Mouse (Mus musculus) neural tube, embryonic 12.5 days (tissue): ENCODE data around the gene Pgbd5. TPM values are rescaled to one million over a fixed set of nuclear protein-coding genes. Genes with fewer than 3 reads are reported as not detected.
"Not testable (repeated sequence)": the region's sequence is repeated elsewhere in the genome, so short reads cannot be mapped to it uniquely, and the experiment has no call there.

ENCODE experiments used
- ATAC-seq: fragments of 200-750 bp; cut with Nextera tagmentation; 2 replicates; pipeline ENCODE4 v1.8.0; 2017; ENCODE audit warnings: low read depth, mild to moderate bottlenecking, moderate TSS enrichment, moderate library complexity; ENCODE audit not compliant: low FRiP score
- H3K27ac ChIP-seq: fragments of 300-500 bp; sonication (generic); 2 replicates; pipeline ENCODE4 v1.5.1; 2016
- H3K27me3 ChIP-seq: fragments of 300-500 bp; sonication (generic); replicated peaks from 2 replicates; pipeline ENCODE4 v1.6.1; 2016; ENCODE audit warnings: mild to moderate bottlenecking
- H3K36me3 ChIP-seq: fragments of 300-500 bp; sonication (generic); 2 replicates; pipeline ENCODE4 v1.6.1; 2016; ENCODE audit warnings: mild to moderate bottlenecking
- H3K4me1 ChIP-seq: fragments of 300-500 bp; sonication (generic); 2 replicates; pipeline ENCODE4 v1.6.1; 2016
- H3K4me2 ChIP-seq: fragments of 300-500 bp; sonication (generic); replicated peaks from 2 replicates; pipeline ENCODE4 v1.6.1; 2016; ENCODE audit warnings: mild to moderate bottlenecking
- H3K4me3 ChIP-seq: fragments of 300-500 bp; sonication (generic); 2 replicates; pipeline ENCODE4 v1.5.1; 2016
- H3K9ac ChIP-seq: fragments of 300-500 bp; sonication (generic); 2 replicates; pipeline ENCODE4 v1.6.1; 2016; ENCODE audit warnings: mild to moderate bottlenecking
- H3K9me3 ChIP-seq: fragments of 300-500 bp; sonication (generic); 2 replicates; pipeline ENCODE4 v1.6.1; 2016; ENCODE audit warnings: mild to moderate bottlenecking
- WGBS: fragments of 180-500 bp; shearing (Covaris S2); methylation state at CpG from one replicate; pipeline ENCODE4 v1.1.7; 2016; 5-methylcytosine and 5-hydroxymethylcytosine counted together
- polyA plus RNA-seq: library from polyadenylated mRNA; unstranded; fragments of >200 nt; fragmentation: Nextera tagmentation; extraction: Ambion mirVana; gene quantifications from 2 replicates; pipeline ENCODE4 v1.2.1, GENCODE M21; 2016

Pgbd5 gene
- polyA plus RNA-seq, 1 experiment from 2014 or later, result 8.5 TPM

DNA sequence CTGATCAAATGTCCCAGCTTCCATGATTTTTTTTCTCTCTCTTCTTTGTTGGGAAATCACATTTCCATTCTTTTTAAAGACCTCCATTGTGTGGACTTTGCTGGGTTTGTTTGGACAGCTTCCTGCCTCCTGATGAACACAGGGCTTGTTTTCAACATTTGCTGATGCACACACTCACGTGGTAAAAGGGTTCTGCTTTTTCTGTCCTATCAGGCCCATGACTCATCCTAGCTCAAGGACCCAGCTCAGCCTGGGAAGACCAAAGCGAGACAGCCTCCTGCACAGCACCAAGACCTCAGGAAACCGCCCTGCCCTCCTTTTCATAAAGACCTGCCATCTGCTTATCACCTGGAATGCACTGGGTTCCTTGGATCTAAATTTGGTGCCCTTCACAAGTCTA is 15.9 kb upstream of the Pgbd5 start:
- H3K9ac ChIP-seq, result no peak overlapping the region
- no peaks in the 10 kb centered on the region for H3K36me3 ChIP-seq
- no peak overlapping the region for H3K4me3 ChIP-seq
- 60% methylated on average over 3 of the region's 3 CpGs for WGBS
- H3K27ac ChIP-seq, result no peak overlapping the region
- H3K4me1 ChIP-seq, result no peaks in the 10 kb centered on the region
- H3K27me3 ChIP-seq, result no peaks in the 10 kb centered on the region
- ATAC-seq, result no peak
- no peak overlapping the region for H3K4me2 ChIP-seq
- H3K9me3 ChIP-seq, result no peaks in the 10 kb centered on the region; the same call in 1 of the 2 replicates

- H3K4me2 ChIP-seq, result no peak overlapping the region
- no peak overlapping the region for H3K9ac ChIP-seq
- WGBS, result 91% methylated on average over 8 of the region's 8 CpGs
- H3K4me3 ChIP-seq, result no peak overlapping the region
- no peak overlapping the region for H3K27ac ChIP-seq
- no peak for ATAC-seq
- no peaks in the 10 kb centered on the region for H3K36me3 ChIP-seq
- no peaks in the 10 kb centered on the region for H3K27me3 ChIP-seq
- 0 out of 2 replicates have a peak, but pooled peaks cover 5% of the 10 kb centered on the region for H3K4me1 ChIP-seq
- no peaks in the 10 kb centered on the region; the same call in 1 of the 2 replicates for H3K9me3 ChIP-seq
Observed at GRCm38 (mm10) chr8:124450192-124450895, 10.9 kb upstream of the Pgbd5 start.

DNA sequence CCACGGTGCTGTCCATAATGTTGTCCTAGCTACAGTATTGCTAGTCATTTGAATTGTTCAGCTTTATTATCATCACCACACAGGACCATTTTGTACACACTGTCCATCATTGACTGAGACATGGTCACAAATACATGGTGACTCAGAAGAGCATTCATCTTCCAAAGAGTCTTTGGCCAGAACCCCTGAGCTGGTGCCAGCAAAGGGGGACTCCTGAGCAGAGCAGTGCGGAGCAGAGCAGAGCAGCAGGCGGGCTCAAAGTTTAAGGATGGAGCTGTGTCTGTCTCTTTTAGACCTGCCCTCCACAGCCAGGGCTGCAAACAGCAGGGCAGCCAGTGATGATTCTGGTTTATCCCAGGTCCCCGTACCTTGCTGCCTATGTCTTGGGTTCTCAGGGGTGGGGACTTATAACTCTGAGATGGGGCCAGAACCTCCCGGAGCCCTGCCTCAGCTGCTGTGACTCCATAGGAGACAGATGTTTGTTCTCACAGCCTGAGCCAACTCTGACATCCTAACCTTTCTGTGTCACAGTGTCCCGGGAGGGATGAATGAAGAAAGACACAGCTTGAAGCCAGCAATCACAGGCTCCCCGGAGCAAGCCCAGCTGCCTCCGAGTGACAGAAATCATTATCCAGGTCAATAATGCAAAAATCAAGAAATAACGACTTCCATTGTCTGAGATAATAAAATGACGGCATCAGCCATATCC is 9.7 kb upstream of the Pgbd5 start:
- Histone ChIP-seq H3K9me3 (no peaks in the 10 kb centered on the region; the same call in 1 of the 2 replicates), H3K36me3 (no peaks in the 10 kb centered on the region), H3K4me1 (0 out of 2 replicates have a peak, but pooled peaks cover 5% of the 10 kb centered on the region), H3K27ac (no peak overlapping the region), H3K4me3 (no peak overlapping the region), H3K4me2 (no peak overlapping the region), H3K27me3 (no peaks in the 10 kb centered on the region), H3K9ac (no peak overlapping the region)
- WGBS, result 39% methylated on average over 10 of the region's 10 CpGs
- ATAC-seq, result no peak

DNA sequence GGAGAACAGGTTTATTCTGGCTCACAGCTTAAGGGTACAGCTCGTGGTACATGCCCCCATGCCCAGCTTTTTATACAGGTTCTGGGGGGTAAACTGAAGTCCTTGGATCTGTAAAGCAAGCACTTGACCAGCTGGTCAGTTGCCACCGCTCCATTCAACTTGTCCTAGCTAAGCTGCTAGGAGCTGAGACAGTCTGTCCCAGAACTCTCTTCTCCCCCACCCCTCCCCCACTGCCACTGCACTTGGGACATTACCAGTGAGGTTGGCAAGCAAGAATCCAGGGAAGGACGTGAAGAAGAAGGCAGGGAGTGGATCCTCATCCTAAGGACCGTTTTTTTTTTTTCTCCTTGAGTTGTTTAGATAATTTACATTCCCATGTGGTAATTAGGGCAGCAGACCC is 2.7 kb downstream of the Pgbd5 start:
- Histone ChIP-seq H3K27ac (no peak overlapping the region), H3K9ac (no peak overlapping the region), H3K9me3 (no peaks in the 10 kb centered on the region), H3K27me3 (peaks cover 12% of the 10 kb centered on the region; the same call in 1 of the 2 replicates), H3K4me2 (no peak overlapping the region), H3K4me1 (peaks cover 16% of the 10 kb centered on the region), H3K36me3 (no peaks in the 10 kb centered on the region), H3K4me3 (no peak overlapping the region)
- 17% methylated on average over 4 of the region's 4 CpGs for WGBS
- no peak for ATAC-seq

DNA sequence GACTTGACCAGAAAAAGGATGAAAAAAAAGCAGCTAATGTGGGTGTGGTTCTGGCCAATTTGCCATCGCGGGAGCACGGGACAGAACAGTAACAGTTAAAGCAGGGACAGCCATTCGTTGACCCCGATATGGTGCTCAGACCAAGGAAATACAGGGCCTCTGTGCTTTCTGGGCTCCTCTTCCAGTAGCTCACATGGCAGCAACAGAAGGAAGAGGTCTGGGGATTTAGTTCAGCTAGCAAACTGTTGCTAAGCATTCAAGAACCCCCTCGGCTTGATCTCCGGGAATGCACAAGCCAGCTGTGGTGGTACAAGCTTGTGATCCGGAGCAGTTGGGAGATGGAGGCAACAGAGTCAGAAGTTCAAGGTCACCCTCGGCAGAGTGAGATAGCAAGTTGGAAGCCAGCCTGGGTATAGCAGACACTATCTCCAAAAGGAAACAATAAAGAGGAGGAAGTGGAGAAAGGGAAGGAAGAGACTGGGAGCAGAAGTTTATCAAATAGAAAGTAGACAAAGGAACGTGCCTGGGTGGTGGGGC is 3.7 kb downstream of the Pgbd5 start:
- Histone ChIP-seq H3K4me3 (no peak overlapping the region), H3K9ac (no peak overlapping the region), H3K4me1 (peaks cover 24% of the 10 kb centered on the region), H3K4me2 (no peak overlapping the region), H3K27me3 (peaks cover 12% of the 10 kb centered on the region; the same call in 1 of the 2 replicates), H3K9me3 (no peaks in the 10 kb centered on the region), H3K27ac (no peak overlapping the region), H3K36me3 (no peaks in the 10 kb centered on the region)
- ATAC-seq, result no peak
- WGBS, result 66% methylated on average over 10 of the region's 10 CpGs

GRCm38 (mm10) chr8:124435170-124435569 is 4.3 kb downstream of the Pgbd5 start:
- Histone ChIP-seq H3K27ac (no peak overlapping the region), H3K4me1 (peaks cover 27% of the 10 kb centered on the region), H3K27me3 (peaks cover 14% of the 10 kb centered on the region; the same call in 1 of the 2 replicates), H3K9me3 (no peaks in the 10 kb centered on the region), H3K4me3 (no peak overlapping the region), H3K4me2 (peak overlapping the region; percentile 94), H3K9ac (no peak overlapping the region; the same call in 1 of the 2 replicates), H3K36me3 (no peaks in the 10 kb centered on the region)
- ATAC-seq, result no peak
- WGBS, result 29% methylated on average over 4 of the region's 4 CpGs

- peak; percentile 94 for ATAC-seq
- Histone ChIP-seq H3K4me1 (peaks cover 33% of the 10 kb centered on the region), H3K4me3 (peak overlapping the region; percentile 73), H3K27ac (0 out of 2 replicates have a peak overlapping the region, but pooled peaks have one; percentile 15), H3K9me3 (no peaks in the 10 kb centered on the region), H3K27me3 (peaks cover 14% of the 10 kb centered on the region; the same call in 1 of the 2 replicates), H3K36me3 (no peaks in the 10 kb centered on the region), H3K4me2 (peak overlapping the region; percentile 94), H3K9ac (peak overlapping the region; percentile 80)
- under 1% methylated on average over 98 of the region's 101 CpGs for WGBS
Observed at GRCm38 (mm10) chr8:124434126-124434790, 5.2 kb downstream of the Pgbd5 start.

- Histone ChIP-seq H3K9me3 (no peaks in the 10 kb centered on the region), H3K36me3 (no peaks in the 10 kb centered on the region), H3K4me3 (peak overlapping the region; percentile 73), H3K9ac (peak overlapping the region; percentile 80), H3K27me3 (peaks cover 14% of the 10 kb centered on the region; the same call in 1 of the 2 replicates), H3K4me1 (peaks cover 34% of the 10 kb centered on the region), H3K4me2 (peak overlapping the region; percentile 94), H3K27ac (0 out of 2 replicates have a peak overlapping the region, but pooled peaks have one; percentile 15)
- 2% methylated on average over 53 of the region's 56 CpGs for WGBS
- ATAC-seq, result peak; percentile 35
Observed at GRCm38 (mm10) chr8:124433451-124434125, 5.9 kb downstream of the Pgbd5 start.

DNA sequence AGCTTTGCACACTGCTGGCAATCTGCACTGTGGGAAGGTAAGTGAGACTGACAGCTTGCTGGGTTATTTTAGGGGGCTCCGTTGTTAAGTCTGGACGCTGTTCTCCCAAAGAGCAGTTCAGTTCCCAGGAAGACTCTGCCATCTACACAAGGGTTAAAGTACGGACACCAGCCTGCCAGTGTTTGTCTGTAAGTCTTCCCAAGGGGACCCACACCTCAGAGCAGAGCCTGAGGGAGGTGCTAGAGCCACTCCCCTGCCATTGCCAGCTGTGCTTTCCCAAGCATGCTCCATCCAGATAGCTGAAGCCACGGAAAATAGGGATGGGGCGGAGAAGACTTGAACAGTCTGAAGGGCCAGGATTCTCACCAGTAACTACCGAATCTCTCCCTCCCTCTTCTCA is 8.6 kb downstream of the Pgbd5 start:
- no peak for ATAC-seq
- H3K27ac ChIP-seq, result no peak overlapping the region
- H3K9ac ChIP-seq, result no peak overlapping the region
- peak overlapping the region; percentile 94 for H3K4me2 ChIP-seq
- WGBS, result 50% methylated on average over 6 of the region's 6 CpGs
- peaks cover 14% of the 10 kb centered on the region; the same call in 1 of the 2 replicates for H3K27me3 ChIP-seq
- peaks cover 36% of the 10 kb centered on the region for H3K4me1 ChIP-seq
- no peaks in the 10 kb centered on the region for H3K36me3 ChIP-seq
- H3K4me3 ChIP-seq, result no peak overlapping the region
- H3K9me3 ChIP-seq, result no peaks in the 10 kb centered on the region

DNA sequence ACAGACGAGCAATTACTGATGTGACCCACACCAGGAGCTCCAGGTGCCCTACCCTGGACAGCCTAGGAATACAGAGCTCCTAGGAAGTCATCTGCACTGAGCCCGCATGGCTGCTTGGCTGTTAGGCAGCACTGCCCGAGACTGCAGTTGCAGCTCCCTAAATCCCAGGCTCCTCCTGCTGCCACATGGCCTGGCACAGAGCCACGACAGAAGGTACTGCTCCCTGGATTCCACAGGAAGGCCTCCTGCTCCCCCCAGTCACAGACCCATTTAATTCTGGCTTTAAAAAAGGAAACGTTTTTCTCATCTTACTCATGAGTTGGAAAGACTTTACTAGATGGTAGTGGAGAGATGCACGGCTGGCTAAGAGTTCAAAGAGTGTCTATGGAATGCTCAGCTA is 10.0 kb downstream of the Pgbd5 start:
- WGBS, result 59% methylated on average over 6 of the region's 6 CpGs
- Histone ChIP-seq H3K27ac (no peak overlapping the region), H3K9ac (no peak overlapping the region), H3K4me3 (no peak overlapping the region), H3K36me3 (no peaks in the 10 kb centered on the region), H3K9me3 (no peaks in the 10 kb centered on the region), H3K4me2 (no peak overlapping the region), H3K27me3 (peaks cover 14% of the 10 kb centered on the region; the same call in 1 of the 2 replicates), H3K4me1 (peaks cover 41% of the 10 kb centered on the region)
- no peak for ATAC-seq

GRCm38 (mm10) chr8:124428721-124429120 is 10.7 kb downstream of the Pgbd5 start:
- ATAC-seq, H3K9me3 ChIP-seq, H3K27ac ChIP-seq, H3K4me2 ChIP-seq, H3K9ac ChIP-seq, H3K36me3 ChIP-seq, H3K4me3 ChIP-seq: not testable (repeated sequence)
- Histone ChIP-seq H3K4me1 (peaks cover 39% of the 10 kb centered on the region), H3K27me3 (peaks cover 14% of the 10 kb centered on the region; the same call in 1 of the 2 replicates)
- 63% methylated on average over 2 of the region's 2 CpGs for WGBS
